ENCODE assay signal across 11 mouse cellular contexts in genomic region chr4:154585779-154586178, GRCm38 (mm10). TPM values are rescaled to one million over a fixed set of nuclear protein-coding genes. Genes with fewer than 3 reads are reported as not detected.
DNase-seq lines count a peak whose midpoint lies in the region; ATAC-seq lines count a peak whose summit lies in the region.
"Had no signal": no experiment of that assay in that cellular context is flagged by ENCODE, and none has a peak within 500 bp of the region (broad histone marks: within the 10 kb centered on the region; RNA-seq: fewer than 3 reads in every experiment).

No protein-coding gene starts in this region.

- peak; percentile 6 for DNase-seq in adrenal gland, adult 2 months
- DNase-seq in adrenal gland, postnatal 4 days (ENCODE audit: low spot score in 2 of 2): no peak
- DNase-seq in frontal cortex, postnatal 14 days (ENCODE audit: low spot score in 2 of 2): no peak
- no peak for DNase-seq in right cerebral cortex, postnatal 14 days
- DNase-seq: cerebellum, adult 8-10 months had no signal

- peaks cover 89% of the 10 kb centered on the region for H3K4me1 ChIP-seq in midbrain, embryonic 12.5 days
- H3K4me1 ChIP-seq in midbrain, embryonic 15.5 days: 0 out of 2 replicates have a peak, but pooled peaks cover 5% of the 10 kb centered on the region
- H3K4me1 ChIP-seq in limb, embryonic 13.5 days: peaks cover 86% of the 10 kb centered on the region
- peaks cover 36% of the 10 kb centered on the region for H3K4me1 ChIP-seq in stomach, embryonic 16.5 days (ENCODE audit: control insufficient read depth, insufficient read depth, low read length)

- H3K27ac ChIP-seq in midbrain, embryonic 12.5 days (replicated peaks): peak overlapping the region; percentile 20; the same call in 1 of the 2 replicates
- no peak overlapping the region for H3K27ac ChIP-seq in midbrain, embryonic 15.5 days
- H3K27ac ChIP-seq in limb, embryonic 13.5 days: peak overlapping the region; percentile 48; the same call in 1 of the 2 replicates
- H3K27ac ChIP-seq in stomach, embryonic 16.5 days (ENCODE audit: low read length): peak overlapping the region; percentile 78

- no peak overlapping the region for H3K4me3 ChIP-seq in midbrain, embryonic 12.5 days
- H3K4me3 ChIP-seq in midbrain, embryonic 15.5 days: no peak overlapping the region
- no peak overlapping the region for H3K4me3 ChIP-seq in limb, embryonic 13.5 days
- H3K4me3 ChIP-seq in stomach, embryonic 16.5 days (replicated peaks; ENCODE audit: low read length): no peak overlapping the region

- no peak overlapping the region for H3K9ac ChIP-seq in midbrain, embryonic 12.5 days (replicated peaks)
- no peak overlapping the region for H3K9ac ChIP-seq in midbrain, embryonic 15.5 days
- H3K9ac ChIP-seq in limb, embryonic 13.5 days: no peak overlapping the region
- H3K9ac ChIP-seq in stomach, embryonic 16.5 days (ENCODE audit: low read length): no peak overlapping the region

- H3K4me2 ChIP-seq in midbrain, embryonic 12.5 days (replicated peaks): no peak overlapping the region
- H3K4me2 ChIP-seq in midbrain, embryonic 15.5 days: no peak overlapping the region
- H3K4me2 ChIP-seq in limb, embryonic 13.5 days (replicated peaks): peak overlapping the region; percentile 19; the same call in 1 of the 2 replicates
- no peak overlapping the region for H3K4me2 ChIP-seq in stomach, embryonic 16.5 days (ENCODE audit: low read depth, low read length)
- H3K4me2 ChIP-seq: liver, embryonic 11.5 days had no signal

- ATAC-seq in midbrain, embryonic 12.5 days (ENCODE audit: low FRiP score, low read depth): no peak
- no peak for ATAC-seq in midbrain, embryonic 15.5 days (replicated peaks)
- no peak for ATAC-seq in limb, embryonic 13.5 days (ENCODE audit: low FRiP score, low read depth)
- no peak for ATAC-seq in stomach, embryonic 16.5 days (ENCODE audit: insufficient read depth, low FRiP score)

- H3K9me3 ChIP-seq in midbrain, embryonic 12.5 days: no peaks in the 10 kb centered on the region
- no peaks in the 10 kb centered on the region for H3K9me3 ChIP-seq in midbrain, embryonic 15.5 days
- no peaks in the 10 kb centered on the region for H3K9me3 ChIP-seq in limb, embryonic 13.5 days
- no peaks in the 10 kb centered on the region for H3K9me3 ChIP-seq in stomach, embryonic 16.5 days (replicated peaks; ENCODE audit: control insufficient read depth, low read length)

- 51% methylated on average over 14 of the region's 14 CpGs for WGBS in midbrain, embryonic 12.5 days
- WGBS in midbrain, embryonic 15.5 days: 55% methylated on average over 14 of the region's 14 CpGs
- 56% methylated on average over 14 of the region's 14 CpGs for WGBS in limb, embryonic 13.5 days
- WGBS in stomach, embryonic 16.5 days: 45% methylated on average over 14 of the region's 14 CpGs

- H3K27me3 ChIP-seq in midbrain, embryonic 12.5 days: peaks cover 66% of the 10 kb centered on the region
- 0 out of 2 replicates have a peak, but pooled peaks cover 4% of the 10 kb centered on the region for H3K27me3 ChIP-seq in midbrain, embryonic 15.5 days (replicated peaks)
- H3K27me3 ChIP-seq in limb, embryonic 13.5 days: no peaks in the 10 kb centered on the region
- no peaks in the 10 kb centered on the region for H3K27me3 ChIP-seq in stomach, embryonic 16.5 days (ENCODE audit: control insufficient read depth, insufficient read depth, low read length)

- H3K36me3 ChIP-seq in midbrain, embryonic 12.5 days: no peaks in the 10 kb centered on the region
- no peaks in the 10 kb centered on the region for H3K36me3 ChIP-seq in midbrain, embryonic 15.5 days (replicated peaks)
- H3K36me3 ChIP-seq in limb, embryonic 13.5 days: no peaks in the 10 kb centered on the region
- no peaks in the 10 kb centered on the region for H3K36me3 ChIP-seq in stomach, embryonic 16.5 days (ENCODE audit: control insufficient read depth, insufficient read depth, low read length)

RNA-seq across cellular contexts. Expression of gene Prdm16, which starts 50.9 kb away (rescaled TPM):
- total RNA-seq in adrenal gland, adult 2 months (2021): 10 to 100 TPM in 1 of 2 experiments, 1 to 10 TPM in 1; 5.4 to 10.6 TPM
- 5.6 and 7.2 TPM in 2 replicates for polyA plus RNA-seq in adrenal gland, adult 2 months (2012; rRNA removed)
- 10 to 100 TPM; 10.3 to 17.3 TPM for total RNA-seq in adrenal gland, postnatal 4 days (2021)
- 14.5 and 16.2 TPM in 2 replicates for polyA plus RNA-seq in midbrain, embryonic 12.5 days (2016; fragmentation: Nextera tagmentation; extraction: Ambion mirVana)
- polyA plus RNA-seq in midbrain, embryonic 15.5 days (2015; fragmentation: Nextera tagmentation; extraction: Ambion mirVana): 11.2 and 11.5 TPM in 2 replicates
- polyA plus RNA-seq in limb, embryonic 13.5 days (2015; fragmentation: Nextera tagmentation; extraction: Ambion mirVana): 58.8 and 64.5 TPM in 2 replicates
- 23.2 and 23.5 TPM in 2 replicates for polyA plus RNA-seq in stomach, embryonic 16.5 days (2015; fragmentation: Nextera tagmentation; extraction: Ambion mirVana)
- total RNA-seq: MEL had no signal
